Mouse (Mus musculus): ENCODE data around the gene Secisbp2l. TPM values are rescaled to one million over a fixed set of nuclear protein-coding genes. Genes with fewer than 3 reads are reported as not detected.
A peak's percentile ranks its signal among the peaks of the same experiment; 100 is the strongest.

Secisbp2l gene
- total and polyA plus RNA-seq, 2 experiments from 2014 or later: 29.8 to 65.6 TPM

DNA sequence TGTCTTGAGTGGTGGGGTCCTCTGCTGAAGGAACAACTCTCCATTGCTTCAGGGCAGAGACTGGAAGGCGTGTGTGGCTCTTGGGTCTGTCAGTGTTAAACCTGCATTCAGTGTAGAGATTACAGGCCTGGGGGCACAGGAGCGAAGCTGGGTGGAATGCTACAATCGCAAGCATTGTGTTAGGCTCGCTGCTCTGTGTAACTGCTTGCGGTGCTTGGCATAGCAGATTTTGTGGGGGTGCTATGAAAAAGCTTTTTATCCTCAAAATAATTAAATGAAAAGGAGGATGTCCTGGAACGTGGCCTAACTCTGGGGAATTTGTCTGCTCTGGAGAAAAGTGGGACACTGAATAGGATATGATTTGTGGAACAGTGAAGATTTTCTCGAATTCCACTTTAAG lies 26.9 kb upstream of the Secisbp2l start:
- ATAC-seq: no peak
- Histone ChIP-seq H3K27me3 (ENCODE audit: insufficient read depth, low read length) (no peaks in the 10 kb centered on the region), H3K4me2 (ENCODE audit: low read depth) (no peak overlapping the region), H3K36me3 (ENCODE audit: insufficient read depth) (no peaks in the 10 kb centered on the region), H3K9me3 (ENCODE audit: low read length) (no peaks in the 10 kb centered on the region), H3K4me3 (ENCODE audit: low read depth, low read length) (no peak overlapping the region), H3K9ac (no peak overlapping the region), H3K4me1 (ENCODE audit: insufficient read depth) (no peaks in the 10 kb centered on the region), H3K27ac (ENCODE audit: low read depth, low read length) (no peak overlapping the region)
- 42% methylated on average over 7 of the region's 7 CpGs for WGBS
- no peak for TF ChIP-seq CTCF (IDR thresholded peaks at IDR 0.05; ENCODE audit: low read depth)
- DNase-seq: no peak

GRCm38 (mm10) chr2:125805826-125806225 lies 23.2 kb upstream of the Secisbp2l start:
- Histone ChIP-seq H3K27ac (ENCODE audit: low read depth, low read length) (no peak overlapping the region), H3K9me3 (ENCODE audit: low read length) (no peaks in the 10 kb centered on the region), H3K27me3 (ENCODE audit: insufficient read depth, low read length) (no peaks in the 10 kb centered on the region), H3K4me2 (ENCODE audit: low read depth) (no peak overlapping the region), H3K4me3 (ENCODE audit: low read depth, low read length) (no peak overlapping the region), H3K36me3 (ENCODE audit: insufficient read depth) (no peaks in the 10 kb centered on the region), H3K9ac (no peak overlapping the region), H3K4me1 (ENCODE audit: insufficient read depth) (no peaks in the 10 kb centered on the region)
- ATAC-seq (no peak), DNase-seq (no peak)
- 54% methylated on average over 1 of the region's 1 CpGs for WGBS
- no peak for TF ChIP-seq CTCF (IDR thresholded peaks at IDR 0.05; ENCODE audit: low read depth)

GRCm38 (mm10) chr2:125801947-125802346 lies 19.3 kb upstream of the Secisbp2l start:
- ATAC-seq: peak; percentile 78
- Histone ChIP-seq H3K4me2 (ENCODE audit: low read depth) (no peak overlapping the region), H3K27me3 (ENCODE audit: insufficient read depth, low read length) (no peaks in the 10 kb centered on the region), H3K9ac (no peak overlapping the region), H3K4me3 (ENCODE audit: low read depth, low read length) (no peak overlapping the region), H3K36me3 (ENCODE audit: insufficient read depth) (no peaks in the 10 kb centered on the region), H3K4me1 (ENCODE audit: insufficient read depth) (no peaks in the 10 kb centered on the region), H3K9me3 (ENCODE audit: low read length) (no peaks in the 10 kb centered on the region), H3K27ac (ENCODE audit: low read depth, low read length) (no peak overlapping the region)
- 61% methylated on average over 4 of the region's 4 CpGs for WGBS
- no peak for TF ChIP-seq CTCF (IDR thresholded peaks at IDR 0.05; ENCODE audit: low read depth)
- DNase-seq: peak; percentile 30

DNA sequence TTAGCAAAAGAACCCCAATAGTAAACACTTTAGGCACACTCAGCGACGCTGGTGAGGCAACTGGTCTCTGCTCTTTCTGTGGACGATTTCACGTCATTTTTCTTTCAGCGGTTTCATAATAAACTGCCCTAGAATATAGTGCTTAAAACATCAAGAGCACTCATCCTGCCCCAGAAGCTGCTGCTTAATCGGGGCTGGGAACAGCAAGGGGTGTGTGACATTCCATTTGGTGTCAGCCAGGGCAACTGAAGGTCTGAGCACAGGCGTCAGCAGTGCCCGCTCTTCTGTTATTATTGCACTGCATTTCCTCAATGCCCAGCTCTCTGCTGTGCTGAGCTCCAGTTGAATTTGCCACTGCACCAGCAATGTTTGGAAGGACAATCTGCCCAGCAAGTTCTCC lies 18.4 kb upstream of the Secisbp2l start:
- TF ChIP-seq CTCF (IDR thresholded peaks at IDR 0.05; ENCODE audit: low read depth): no peak

GRCm38 (mm10) chr2:125800428-125800827 lies 17.8 kb upstream of the Secisbp2l start:
- H3K9ac ChIP-seq: no peak overlapping the region
- no peaks in the 10 kb centered on the region for H3K36me3 ChIP-seq (ENCODE audit: insufficient read depth)
- TF ChIP-seq CTCF (IDR thresholded peaks at IDR 0.05; ENCODE audit: low read depth): no peak
- H3K27ac ChIP-seq (ENCODE audit: low read depth, low read length): no peak overlapping the region
- no peak for DNase-seq
- H3K27me3 ChIP-seq (ENCODE audit: insufficient read depth, low read length): no peaks in the 10 kb centered on the region
- no peak overlapping the region for H3K4me3 ChIP-seq (ENCODE audit: low read depth, low read length)
- no peak overlapping the region for H3K4me2 ChIP-seq (ENCODE audit: low read depth)
- ATAC-seq: no peak
- no peaks in the 10 kb centered on the region for H3K4me1 ChIP-seq (ENCODE audit: insufficient read depth)
- no peaks in the 10 kb centered on the region for H3K9me3 ChIP-seq (ENCODE audit: low read length)
- WGBS: 70% methylated on average over 4 of the region's 4 CpGs

More for the DNA sequence above, 18.4 kb upstream of the Secisbp2l start:
- Histone ChIP-seq H3K4me2 (ENCODE audit: low read depth) (no peak overlapping the region), H3K36me3 (ENCODE audit: insufficient read depth) (no peaks in the 10 kb centered on the region), H3K27me3 (ENCODE audit: insufficient read depth, low read length) (no peaks in the 10 kb centered on the region), H3K4me3 (ENCODE audit: low read depth, low read length) (no peak overlapping the region), H3K27ac (ENCODE audit: low read depth, low read length) (no peak overlapping the region), H3K9ac (no peak overlapping the region), H3K4me1 (ENCODE audit: insufficient read depth) (no peaks in the 10 kb centered on the region), H3K9me3 (ENCODE audit: low read length) (no peaks in the 10 kb centered on the region)
- ATAC-seq: no peak
- 66% methylated on average over 8 of the region's 8 CpGs for WGBS
- DNase-seq: no peak

DNA sequence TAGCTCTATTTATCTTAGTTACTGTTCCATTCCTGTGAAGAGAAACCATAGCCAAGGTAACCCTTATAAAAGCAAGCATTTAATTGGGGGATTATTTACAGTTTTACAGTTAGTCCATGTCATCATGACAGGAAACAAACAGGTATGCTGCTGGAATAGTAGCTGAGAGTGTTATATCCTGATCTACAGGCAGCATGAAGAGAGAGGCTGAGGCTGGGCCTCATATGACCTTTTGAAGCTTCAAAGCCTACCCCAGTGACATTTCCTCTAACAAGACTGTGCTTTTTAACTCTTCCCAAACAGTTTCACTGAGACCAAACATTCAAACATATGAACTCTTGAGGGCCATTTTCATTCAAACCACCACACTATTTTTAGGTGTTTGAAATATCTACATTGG lies 15.2 kb upstream of the Secisbp2l start:
- Histone ChIP-seq H3K4me1 (ENCODE audit: insufficient read depth) (no peaks in the 10 kb centered on the region), H3K27me3 (ENCODE audit: insufficient read depth, low read length) (no peaks in the 10 kb centered on the region), H3K9ac (no peak overlapping the region), H3K36me3 (ENCODE audit: insufficient read depth) (no peaks in the 10 kb centered on the region), H3K9me3 (ENCODE audit: low read length) (no peaks in the 10 kb centered on the region), H3K4me3 (ENCODE audit: low read depth, low read length) (no peak overlapping the region), H3K4me2 (ENCODE audit: low read depth) (no peak overlapping the region), H3K27ac (ENCODE audit: low read depth, low read length) (no peak overlapping the region)
- TF ChIP-seq CTCF (IDR thresholded peaks at IDR 0.05; ENCODE audit: low read depth): no peak
- no peak for ATAC-seq
- DNase-seq: no peak

- Histone ChIP-seq H3K27ac (ENCODE audit: low read depth, low read length) (no peak overlapping the region), H3K27me3 (ENCODE audit: insufficient read depth, low read length) (no peaks in the 10 kb centered on the region), H3K4me2 (ENCODE audit: low read depth) (no peak overlapping the region), H3K9ac (no peak overlapping the region), H3K9me3 (ENCODE audit: low read length) (no peaks in the 10 kb centered on the region), H3K36me3 (ENCODE audit: insufficient read depth) (no peaks in the 10 kb centered on the region), H3K4me3 (ENCODE audit: low read depth, low read length) (no peak overlapping the region), H3K4me1 (ENCODE audit: insufficient read depth) (no peaks in the 10 kb centered on the region)
- 70% methylated on average over 2 of the region's 2 CpGs for WGBS
- TF ChIP-seq CTCF (IDR thresholded peaks at IDR 0.05; ENCODE audit: low read depth): no peak
- no peak for DNase-seq
- no peak for ATAC-seq
Measured at GRCm38 (mm10) chr2:125795118-125795517, 12.4 kb upstream of the Secisbp2l start.

DNA sequence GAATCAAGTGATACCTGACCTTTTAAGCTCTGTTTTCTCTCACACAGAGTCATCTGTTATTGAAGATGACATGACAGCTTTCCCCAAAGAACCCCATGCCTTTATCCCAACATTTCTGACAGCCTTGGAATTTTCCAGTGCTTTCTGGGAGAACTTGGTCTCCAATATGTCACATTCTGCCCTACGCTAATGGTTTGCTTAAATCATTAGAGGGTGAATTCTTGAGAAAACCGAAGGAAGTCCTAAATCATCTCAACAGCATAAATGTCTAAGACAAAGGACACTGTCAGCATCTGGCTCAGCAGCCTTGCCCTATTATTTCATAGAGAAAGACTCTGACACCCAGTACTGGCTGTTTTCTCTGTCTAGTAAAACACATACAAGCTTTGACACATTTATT lies 11.5 kb upstream of the Secisbp2l start:
- no peak for TF ChIP-seq CTCF (IDR thresholded peaks at IDR 0.05; ENCODE audit: low read depth)
- H3K36me3 ChIP-seq (ENCODE audit: insufficient read depth): no peaks in the 10 kb centered on the region
- DNase-seq: no peak
- H3K4me3 ChIP-seq (ENCODE audit: low read depth, low read length): no peak overlapping the region
- H3K27me3 ChIP-seq (ENCODE audit: insufficient read depth, low read length): no peaks in the 10 kb centered on the region
- no peak for ATAC-seq
- no peaks in the 10 kb centered on the region for H3K9me3 ChIP-seq (ENCODE audit: low read length)
- no peak overlapping the region for H3K9ac ChIP-seq
- no peaks in the 10 kb centered on the region for H3K4me1 ChIP-seq (ENCODE audit: insufficient read depth)
- 88% methylated on average over 2 of the region's 2 CpGs for WGBS
- H3K27ac ChIP-seq (ENCODE audit: low read depth, low read length): no peak overlapping the region
- H3K4me2 ChIP-seq (ENCODE audit: low read depth): no peak overlapping the region
